Mouse (Mus musculus) liver, adult 2 months (tissue): ENCODE results near the gene Ube2cbp. TPM values are rescaled to one million over a fixed set of nuclear protein-coding genes. Genes with fewer than 3 reads are reported as not detected.

Experiments used
- DNase-seq: peaks from one replicate; pipeline ENCODE4 v3.0.0-alpha.2; 2011; ENCODE audit warnings: low read depth, low spot score; ENCODE audit errors: extremely low read depth
- H3K27ac ChIP-seq: fragments of 200-500 bp; replicated peaks from 2 replicates; pipeline ENCODE4 v1.5.1; 2012; ENCODE audit warnings: low read depth, mild to moderate bottlenecking, control low read depth, inconsistent platforms, low read length; ENCODE audit not compliant: insufficient read depth
- H3K27me3 ChIP-seq: fragments of 200-500 bp; 2 replicates; pipeline ENCODE4 v1.6.1; 2012; ENCODE audit warnings: mild to moderate bottlenecking, moderate library complexity, low read length, inconsistent platforms; ENCODE audit not compliant: control insufficient read depth, insufficient read depth
- H3K36me3 ChIP-seq: fragments of 200-500 bp; 2 replicates; pipeline ENCODE4 v1.6.1; 2012; ENCODE audit warnings: low read length, inconsistent platforms; ENCODE audit not compliant: control insufficient read depth, insufficient read depth
- H3K4me1 ChIP-seq: fragments of 200-500 bp; 2 replicates; pipeline ENCODE4 v1.6.1; 2011; ENCODE audit warnings: low read length; ENCODE audit not compliant: control insufficient read depth, insufficient read depth
- H3K4me3 ChIP-seq: fragments of 200-500 bp; 2 replicates; pipeline ENCODE4 v1.5.1; 2011; ENCODE audit warnings: low read depth, mild to moderate bottlenecking, control low read depth, low read length, moderate library complexity; ENCODE audit not compliant: insufficient read depth
- H3K79me2 ChIP-seq: fragments of 200-500 bp; 2 replicates; pipeline ENCODE4 v1.6.1; 2012; ENCODE audit warnings: inconsistent platforms, mild to moderate bottlenecking, low read length, moderate library complexity; ENCODE audit not compliant: control insufficient read depth, insufficient read depth
- H3K9ac ChIP-seq: fragments of 200-500 bp; 2 replicates; pipeline ENCODE4 v1.6.1; 2012; ENCODE audit warnings: low read depth, mild to moderate bottlenecking, control low read depth, inconsistent platforms, low read length
- CTCF ChIP-seq: fragments of 200-500 bp; IDR thresholded peaks from 2 replicates; pipeline ENCODE4 v1.5.1; 2011; ENCODE audit warnings: low read depth, low read length, control low read depth
- POLR2A ChIP-seq: fragments of 200-500 bp; IDR thresholded peaks from 2 replicates; pipeline ENCODE4 v1.6.1; 2011; ENCODE audit warnings: low read length, control low read depth; ENCODE audit not compliant: insufficient read depth; ENCODE audit errors: extremely low read depth
- WGBS: fragments of 180-500 bp; shearing (Covaris S2); methylation state at CpG from one replicate; pipeline ENCODE4 v1.1.7; 2018; 5-methylcytosine and 5-hydroxymethylcytosine counted together
- polyA plus RNA-seq: library from polyadenylated mRNA; depleted of rRNA; stranded (reverse); fragments of >200 nt; gene quantifications from 2 replicates; pipeline ENCODE4 v1.2.3, GENCODE M21; 2012; rRNA removed
- total RNA-seq: library from RNA; depleted of rRNA; stranded (reverse); fragments of >200 nt; gene quantifications from 2 replicates; pipeline ENCODE4 v1.2.3, GENCODE M21; 2014; rRNA removed

The Ube2cbp gene
- total RNA-seq = 2.2 and 3.0 TPM in 2 replicates
- polyA plus RNA-seq = 0.97 and 1.8 TPM in 2 replicates

DNA sequence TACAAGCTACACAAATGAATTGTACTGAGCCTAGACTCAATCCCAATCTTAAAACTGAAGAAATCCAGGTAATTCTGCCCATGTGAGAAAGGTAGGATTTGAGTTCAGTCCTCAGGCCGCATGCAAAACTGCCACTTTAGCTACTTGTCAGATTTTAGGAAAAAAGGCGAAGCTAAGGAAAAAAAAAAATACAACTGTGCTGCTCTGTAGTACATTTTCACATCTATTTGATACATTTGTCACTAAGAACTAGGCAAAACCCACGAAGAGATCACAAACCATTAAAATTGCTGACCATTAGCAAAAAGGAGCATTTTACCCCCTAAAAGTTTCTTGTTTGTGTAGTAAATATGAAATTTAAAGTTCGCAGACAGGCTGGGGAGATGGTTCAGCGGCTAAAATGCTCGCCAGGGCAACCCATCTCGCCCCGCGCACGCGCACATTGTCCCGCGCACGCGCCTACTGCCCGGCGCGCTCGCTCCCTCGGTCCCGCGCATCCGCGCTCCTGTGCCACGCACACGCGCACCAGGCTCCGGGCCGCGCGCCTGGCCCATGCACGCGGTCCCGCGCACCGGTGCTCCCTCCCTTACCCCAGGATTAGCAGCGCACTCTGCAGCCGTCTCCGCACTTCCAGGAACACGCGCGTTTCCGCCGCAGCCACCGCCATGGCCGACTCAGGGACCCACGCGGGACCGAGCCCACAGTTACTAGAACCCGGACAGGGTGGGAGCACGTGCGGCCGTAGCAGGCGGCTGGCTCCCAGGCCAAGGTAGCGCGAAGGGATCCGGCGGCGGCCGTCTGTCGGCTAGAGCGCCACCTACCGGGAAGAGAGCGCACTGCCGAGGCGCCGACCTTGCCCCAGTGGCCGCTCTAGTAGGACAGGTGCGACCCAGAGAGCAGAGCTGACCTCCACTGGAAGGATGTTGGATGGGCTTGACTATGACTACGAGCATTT, at the start of gene Ube2cbp:
Ube2cbp (minus strand) TSS at position 800 of the 955 bp plus-strand sequence.
- Histone ChIP-seq H3K27ac (peak within 1 kb of the TSS; percentile 32), H3K36me3 (no peaks in the 10 kb centered on the region), H3K4me3 (peak within 1 kb of the TSS; percentile 59), H3K79me2 (peaks cover 8% of the 10 kb centered on the region), H3K9ac (peak within 1 kb of the TSS; percentile 77), H3K27me3 (no peaks in the 10 kb centered on the region), H3K4me1 (peaks cover 7% of the 10 kb centered on the region; the same call in 1 of the 2 replicates)
- no peak for TF ChIP-seq POLR2A
- peak; percentile 90 for TF ChIP-seq CTCF
- 2% methylated on average over 70 of the region's 70 CpGs for WGBS
- peak; percentile 66 for DNase-seq

DNA sequence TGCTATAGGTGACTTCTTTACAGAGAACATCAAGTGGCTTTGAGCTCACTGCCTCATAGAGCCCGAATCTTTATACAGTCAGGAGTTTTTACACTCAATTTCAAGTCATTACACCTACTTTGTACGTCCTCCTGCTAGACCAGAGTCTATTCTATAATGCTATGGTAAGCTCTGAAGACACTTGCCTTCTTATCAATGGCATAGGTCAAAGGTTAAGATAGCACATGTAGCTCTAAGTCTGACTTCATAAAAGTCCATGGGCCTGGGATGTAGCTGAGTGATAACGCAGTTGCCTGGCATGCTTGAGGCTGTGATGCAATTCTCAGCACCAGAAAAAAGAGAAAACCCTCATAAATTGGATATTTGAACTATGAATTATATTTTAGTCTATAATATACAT, 49.6 kb upstream of the Ube2cbp start:
- Histone ChIP-seq H3K9ac (no peak overlapping the region), H3K4me3 (no peak overlapping the region), H3K36me3 (peaks cover 45% of the 10 kb centered on the region), H3K79me2 (no peaks in the 10 kb centered on the region), H3K27me3 (no peaks in the 10 kb centered on the region), H3K27ac (no peak overlapping the region), H3K4me1 (no peaks in the 10 kb centered on the region)
- 85% methylated on average over 3 of the region's 3 CpGs for WGBS
- no peak for DNase-seq
- TF ChIP-seq POLR2A = no peak
- TF ChIP-seq CTCF = no peak

DNA sequence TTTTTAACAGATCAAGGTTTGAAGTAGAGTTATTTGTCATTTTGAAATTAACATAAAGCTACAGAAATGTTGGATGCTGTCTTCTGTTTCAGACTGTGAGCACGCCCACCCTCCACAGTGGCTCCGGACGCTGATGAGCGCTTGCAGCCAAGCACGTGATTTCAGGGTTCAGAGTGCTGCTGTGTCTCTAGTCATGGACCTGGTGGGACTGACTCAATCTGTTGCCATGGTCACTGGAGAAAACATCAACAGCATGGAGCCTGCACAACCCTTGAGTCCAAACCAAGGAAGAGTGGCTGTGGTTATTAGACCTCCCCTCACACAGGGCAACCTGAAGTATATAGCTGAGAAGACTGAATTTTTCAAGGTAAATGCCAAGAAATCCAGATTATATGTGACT, 49.0 kb upstream of the Ube2cbp start:
- Histone ChIP-seq H3K27me3 (no peaks in the 10 kb centered on the region), H3K79me2 (no peaks in the 10 kb centered on the region), H3K4me1 (no peaks in the 10 kb centered on the region), H3K9ac (no peak overlapping the region), H3K4me3 (no peak overlapping the region), H3K36me3 (peaks cover 48% of the 10 kb centered on the region), H3K27ac (no peak overlapping the region)
- DNase-seq = no peak
- TF ChIP-seq CTCF = no peak
- no peak for TF ChIP-seq POLR2A
- WGBS = 92% methylated on average over 5 of the region's 5 CpGs

DNA sequence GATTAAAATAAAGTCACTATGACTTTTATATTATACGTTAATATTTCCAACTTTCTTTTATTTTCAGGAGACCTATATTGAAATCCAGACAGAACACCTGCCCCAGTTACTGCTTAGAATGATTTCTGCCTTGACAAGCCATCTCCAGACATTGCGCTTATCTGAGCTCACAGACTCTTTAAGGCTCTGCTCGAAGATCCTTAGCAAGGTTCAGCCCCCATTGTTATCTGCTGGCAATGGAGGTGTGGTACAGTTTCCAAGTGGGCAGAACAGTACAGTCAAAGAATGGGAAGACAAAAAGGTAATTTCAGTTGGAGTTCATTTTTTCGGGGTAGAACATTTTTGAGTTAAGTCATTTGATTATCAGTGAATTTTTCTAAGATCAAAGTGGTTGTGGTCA, 42.7 kb upstream of the Ube2cbp start:
- no peak for DNase-seq
- H3K27ac ChIP-seq = no peak overlapping the region
- TF ChIP-seq CTCF = no peak
- TF ChIP-seq POLR2A = no peak
- peaks cover 47% of the 10 kb centered on the region for H3K36me3 ChIP-seq
- H3K9ac ChIP-seq = no peak overlapping the region
- no peaks in the 10 kb centered on the region for H3K27me3 ChIP-seq
- no peaks in the 10 kb centered on the region for H3K4me1 ChIP-seq
- 94% methylated on average over 4 of the region's 4 CpGs for WGBS
- H3K79me2 ChIP-seq = no peaks in the 10 kb centered on the region
- H3K4me3 ChIP-seq = no peak overlapping the region

DNA sequence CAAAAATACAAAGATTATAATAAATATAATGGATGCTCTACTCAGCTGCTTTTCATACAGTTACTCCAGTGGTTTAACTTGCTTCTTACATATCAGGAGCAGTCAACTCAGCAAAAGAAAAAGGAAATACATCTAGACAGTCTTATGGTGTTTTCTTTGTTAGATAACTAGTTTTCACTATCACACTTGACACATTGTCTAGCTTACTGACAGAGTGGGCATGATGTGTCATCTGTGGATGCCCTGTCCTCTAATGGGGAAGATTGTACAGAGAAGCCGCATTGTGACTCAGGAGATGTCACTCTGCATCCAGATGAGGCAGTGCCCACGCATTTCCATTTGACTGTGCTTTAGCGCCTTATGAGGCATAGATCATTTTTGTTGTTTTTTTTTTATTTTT, 34.3 kb upstream of the Ube2cbp start:
- DNase-seq = no peak
- 96% methylated on average over 3 of the region's 3 CpGs for WGBS
- no peak for TF ChIP-seq POLR2A
- no peak for TF ChIP-seq CTCF
- Histone ChIP-seq H3K79me2 (no peaks in the 10 kb centered on the region), H3K4me3 (no peak overlapping the region), H3K36me3 (peaks cover 29% of the 10 kb centered on the region), H3K9ac (no peak overlapping the region), H3K4me1 (no peaks in the 10 kb centered on the region), H3K27ac (no peak overlapping the region), H3K27me3 (no peaks in the 10 kb centered on the region)

DNA sequence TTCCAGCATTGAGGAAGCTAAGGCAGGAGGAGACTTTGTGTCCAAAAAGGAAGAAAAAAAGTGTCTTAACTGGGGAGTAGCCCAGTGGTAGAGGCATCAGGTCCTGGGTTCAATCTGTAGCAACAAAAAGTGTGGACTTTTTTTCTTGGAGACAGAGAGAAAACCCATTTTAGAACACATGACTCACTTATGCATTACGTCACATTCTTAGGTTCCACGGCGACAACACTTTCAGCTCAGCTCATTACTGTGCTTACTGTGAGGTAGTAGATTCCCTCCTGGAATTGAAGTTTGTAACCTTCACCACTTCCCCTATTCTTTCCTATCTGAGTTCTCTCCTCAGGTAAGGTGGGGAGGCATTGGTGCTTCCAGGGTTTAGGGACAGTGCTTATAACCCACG, 31.5 kb upstream of the Ube2cbp start:
- DNase-seq = no peak
- Histone ChIP-seq H3K79me2 (no peaks in the 10 kb centered on the region), H3K27ac (no peak overlapping the region), H3K36me3 (peaks cover 31% of the 10 kb centered on the region), H3K4me1 (no peaks in the 10 kb centered on the region), H3K4me3 (no peak overlapping the region), H3K27me3 (no peaks in the 10 kb centered on the region), H3K9ac (no peak overlapping the region)
- TF ChIP-seq CTCF (no peak), POLR2A (no peak)
- WGBS = 97% methylated on average over 4 of the region's 4 CpGs
